Mouse (Mus musculus): ENCODE data around the gene Farp1.

GRCm38 (mm10) chr14:121064726-121065125 is 29.7 kb downstream of the Farp1 start:
- TF ChIP-seq CHD2 (IDR thresholded peaks at IDR 0.05; ENCODE audit: low read depth, low read length) (no peak), MAFK (IDR thresholded peaks at IDR 0.05; ENCODE audit: insufficient read depth, low read depth, low read length) (no peak)

All from ES-E14 (cell line).